Comparison of ENCODE assay signal across 13 mouse cellular contexts in genomic region chr14:16733595-16734298, GRCm38 (mm10).
DNase-seq lines count a peak whose midpoint lies in the region; ATAC-seq lines count a peak whose summit lies in the region.
"Had no signal": no experiment of that assay in that cellular context is flagged by ENCODE, and none has a peak within 500 bp of the region (broad histone marks: within the 10 kb centered on the region; RNA-seq: fewer than 3 reads in every experiment).

No protein-coding gene starts in this region.

- H3K27me3 ChIP-seq in hindbrain, embryonic 10.5 days (ENCODE audit: insufficient read depth, poor library complexity, severe bottlenecking), result peaks cover 43% of the 10 kb centered on the region
- H3K27me3 ChIP-seq in midbrain, embryonic 12.5 days, result peaks cover 58% of the 10 kb centered on the region

- H3K36me3 ChIP-seq in hindbrain, embryonic 10.5 days, result no peaks in the 10 kb centered on the region
- H3K36me3 ChIP-seq in midbrain, embryonic 12.5 days, result no peaks in the 10 kb centered on the region

- H3K9me3 ChIP-seq in hindbrain, embryonic 10.5 days, result no peaks in the 10 kb centered on the region
- no peaks in the 10 kb centered on the region for H3K9me3 ChIP-seq in midbrain, embryonic 12.5 days

- peaks cover 38% of the 10 kb centered on the region for H3K4me1 ChIP-seq in hindbrain, embryonic 10.5 days (replicated peaks)
- peaks cover 21% of the 10 kb centered on the region for H3K4me1 ChIP-seq in midbrain, embryonic 12.5 days

- peak; percentile 75 for ATAC-seq in midbrain, embryonic 12.5 days (ENCODE audit: low FRiP score, low read depth)
- ATAC-seq in erythroblast, adult 5-6 weeks (replicated peaks; ENCODE audit: low FRiP score, poor library complexity, severe bottlenecking), result no peak

- H3K27ac ChIP-seq in hindbrain, embryonic 10.5 days, result peak overlapping the region; percentile 53; the same call in 1 of the 2 replicates
- H3K27ac ChIP-seq in midbrain, embryonic 12.5 days (replicated peaks), result no peak overlapping the region; the same call in 1 of the 2 replicates
- H3K27ac ChIP-seq: gastrocnemius, adult 2 months; macrophage had no signal

- H3K9ac ChIP-seq in midbrain, embryonic 12.5 days (replicated peaks), result peak overlapping the region; percentile 11; the same call in 1 of the 2 replicates

- WGBS in hindbrain, embryonic 10.5 days, result 24% methylated on average over 9 of the region's 9 CpGs
- 21% methylated on average over 9 of the region's 9 CpGs for WGBS in midbrain, embryonic 12.5 days

- DNase-seq in R1 (ENCODE audit: low read depth, low spot score), result peak; percentile 24
- peak; percentile 86 for DNase-seq in embryo, embryonic 10.5 days (ENCODE audit: low spot score)
- DNase-seq in hindbrain, embryonic 10.5 days (ENCODE audit: low spot score), result peak; percentile 45
- no peak for DNase-seq in cerebellum, postnatal 36 days
- no peak for DNase-seq in spleen, postnatal 36 days (ENCODE audit: low spot score in 2 of 2)
- DNase-seq: adrenal gland, adult 2 months; cerebellum, postnatal 14 days; gastrocnemius, adult 2 months; heart, postnatal 36 days; thymus, postnatal 14 days had no signal

- no peak overlapping the region for H3K4me3 ChIP-seq in hindbrain, embryonic 10.5 days
- no peak overlapping the region for H3K4me3 ChIP-seq in midbrain, embryonic 12.5 days
- H3K4me3 ChIP-seq: gastrocnemius, adult 2 months had no signal

- peak overlapping the region; percentile 29 for H3K4me2 ChIP-seq in midbrain, embryonic 12.5 days (replicated peaks)

Comparison
In these comparisons a context has a peak if more than half of its experiments do, and no peak if none do; other contexts are left out.
1. DNase-seq: peak in R1 (single experiment), embryo, embryonic 10.5 days (single experiment) and hindbrain, embryonic 10.5 days (single experiment); none in cerebellum, postnatal 36 days (0 of 2) and spleen, postnatal 36 days (0 of 2).